Mouse (Mus musculus) heart, postnatal 0 days (tissue): Measurements from ENCODE around the gene Rnf157. TPM values are rescaled to one million over a fixed set of nuclear protein-coding genes. Genes with fewer than 3 reads are reported as not detected.

ENCODE experiments used
- ATAC-seq: fragments of 200-750 bp; cut with Nextera tagmentation; 2 replicates; pipeline ENCODE4 v1.8.0; 2017; ENCODE audit warnings: low read depth, moderate number of reproducible peaks, moderate library complexity; ENCODE audit not compliant: insufficient read depth
- DNase-seq: peaks from one replicate; pipeline ENCODE4 v3.0.0-alpha.2; 2016; ENCODE audit warnings: low spot score
- H3K27ac ChIP-seq: fragments of 300-500 bp; sonication (generic); 2 replicates; pipeline ENCODE4 v1.5.1; 2014; ENCODE audit warnings: low read depth, mild to moderate bottlenecking
- H3K27me3 ChIP-seq: fragments of 300-500 bp; sonication (generic); 2 replicates; pipeline ENCODE4 v1.6.1; 2014; ENCODE audit warnings: low read length, mixed read lengths; ENCODE audit not compliant: control insufficient read depth, insufficient read depth
- H3K36me3 ChIP-seq: fragments of 300-500 bp; sonication (generic); replicated peaks from 2 replicates; pipeline ENCODE4 v1.6.1; 2014; ENCODE audit warnings: low read length, mixed read lengths; ENCODE audit not compliant: control insufficient read depth, insufficient read depth
- H3K4me1 ChIP-seq: fragments of 300-500 bp; sonication (generic); 2 replicates; pipeline ENCODE4 v1.6.1; 2014; ENCODE audit warnings: antibody characterized with exemption; ENCODE audit not compliant: control insufficient read depth, insufficient read depth
- H3K4me2 ChIP-seq: fragments of 300-500 bp; sonication (generic); 2 replicates; pipeline ENCODE4 v1.6.1; 2014; ENCODE audit warnings: low read depth, mild to moderate bottlenecking, low read length, moderate library complexity
- H3K4me3 ChIP-seq: fragments of 300-500 bp; sonication (generic); 2 replicates; pipeline ENCODE4 v1.5.1; 2014; ENCODE audit warnings: low read depth, low read length
- H3K9ac ChIP-seq: fragments of 300-500 bp; sonication (generic); replicated peaks from 2 replicates; pipeline ENCODE4 v1.6.1; 2014; ENCODE audit warnings: low read depth, low read length, mixed read lengths
- H3K9me3 ChIP-seq: fragments of 300-500 bp; sonication (generic); replicated peaks from 2 replicates; pipeline ENCODE4 v1.6.1; 2016; ENCODE audit warnings: low read length; ENCODE audit not compliant: control insufficient read depth
- CTCF ChIP-seq: IDR thresholded peaks from 2 replicates; pipeline ENCODE4 v1.5.1; 2016; ENCODE audit warnings: antibody characterized with exemption, control low read depth, low read depth
- EP300 ChIP-seq: IDR thresholded peaks from 2 replicates; pipeline ENCODE4 v1.6.1; 2016; ENCODE audit warnings: antibody characterized with exemption, low read depth
- WGBS: fragments of 180-500 bp; shearing (Covaris S2); extraction: QIAGEN DNeasy Blood & Tissue Kit; methylation state at CpG from one replicate; pipeline ENCODE4 v1.1.7; 2014; 5-methylcytosine and 5-hydroxymethylcytosine counted together
- polyA plus RNA-seq: library from polyadenylated mRNA; unstranded; fragments of >200 nt; fragmentation: Nextera tagmentation; extraction: Ambion mirVana; gene quantifications from 2 replicates; pipeline ENCODE4 v1.2.1, GENCODE M21; 2015
- total RNA-seq: library from RNA; depleted of rRNA; stranded (reverse); fragments of >200 nt; gene quantifications from 2 replicates; pipeline ENCODE4 v1.2.3, GENCODE M21; 2014; ENCODE audit warnings: low replicate concordance

The Rnf157 gene
- total and polyA plus RNA-seq, 2 experiments from 2014 or later = 3.5 to 10.8 TPM

DNA sequence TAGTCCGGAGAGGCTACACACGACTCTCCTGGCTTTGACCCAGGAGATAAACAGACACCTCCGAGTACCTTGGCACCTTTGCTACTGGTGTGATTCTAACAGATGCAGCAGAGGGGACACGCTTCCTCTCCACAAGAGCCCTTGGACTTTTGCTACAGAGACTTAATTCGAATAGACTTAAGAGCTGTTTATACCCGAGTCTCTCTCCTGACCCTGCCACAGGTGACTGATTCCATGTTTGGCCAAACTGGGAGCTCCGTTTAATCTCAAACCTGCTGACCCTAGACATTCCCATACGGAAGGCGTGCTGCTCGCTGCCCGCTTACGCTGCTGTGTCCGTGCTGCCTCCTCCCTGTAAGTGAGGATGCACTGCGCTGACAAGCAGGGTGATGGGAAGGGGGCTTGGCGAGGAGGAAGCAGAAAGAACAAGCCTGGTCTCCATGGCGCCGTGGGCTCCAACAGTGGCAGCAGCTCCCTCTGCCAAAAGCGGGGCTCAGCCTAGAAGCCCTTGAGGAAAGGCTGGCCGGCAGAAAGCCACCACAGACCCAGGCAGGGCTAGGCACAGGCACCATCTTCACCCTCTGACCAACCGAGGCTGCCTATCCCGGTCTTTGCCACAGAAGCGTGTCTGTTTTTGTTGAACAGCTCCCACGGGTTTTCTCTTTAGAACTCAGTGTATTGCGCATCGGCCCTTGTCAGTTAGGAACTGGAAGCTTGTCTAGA, 70.6 kb downstream of the Rnf157 start:
- TF ChIP-seq CTCF (no peak), EP300 (no peak)
- Histone ChIP-seq H3K36me3 (no peaks in the 10 kb centered on the region), H3K27ac (no peak overlapping the region), H3K9me3 (no peaks in the 10 kb centered on the region), H3K9ac (no peak overlapping the region), H3K4me3 (no peak overlapping the region), H3K4me2 (no peak overlapping the region), H3K27me3 (no peaks in the 10 kb centered on the region), H3K4me1 (no peaks in the 10 kb centered on the region)
- ATAC-seq (no peak), DNase-seq (no peak)
- WGBS = 60% methylated on average over 25 of the region's 25 CpGs

DNA sequence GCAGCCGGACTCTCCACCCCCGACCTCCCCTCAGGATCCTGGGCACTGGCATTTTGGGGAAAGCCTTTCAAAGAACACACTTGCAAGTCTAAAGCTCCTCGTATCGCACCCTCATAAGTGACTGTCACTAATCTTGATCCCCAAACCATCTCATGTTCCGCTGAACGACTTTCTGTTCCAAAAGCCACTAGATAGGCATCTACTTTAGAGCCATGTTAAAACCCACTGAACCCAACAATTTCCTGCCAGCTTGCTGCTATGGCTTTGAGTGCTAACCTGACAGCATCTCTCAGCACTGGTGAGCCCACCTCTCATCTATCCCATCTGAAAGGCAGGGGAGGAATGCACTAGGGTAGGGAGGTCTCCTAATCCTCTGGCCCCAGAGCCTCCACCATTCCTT, 75.3 kb downstream of the Rnf157 start:
- no peak overlapping the region for H3K4me2 ChIP-seq
- no peak overlapping the region for H3K9ac ChIP-seq
- H3K36me3 ChIP-seq = no peaks in the 10 kb centered on the region
- no peak for TF ChIP-seq EP300
- no peak for TF ChIP-seq CTCF
- H3K4me3 ChIP-seq = no peak overlapping the region
- no peak overlapping the region for H3K27ac ChIP-seq
- H3K27me3 ChIP-seq = peaks cover 30% of the 10 kb centered on the region
- no peak for DNase-seq
- H3K4me1 ChIP-seq = 0 out of 2 replicates have a peak, but pooled peaks cover 3% of the 10 kb centered on the region
- 81% methylated on average over 6 of the region's 6 CpGs for WGBS
- no peak for ATAC-seq
- no peaks in the 10 kb centered on the region for H3K9me3 ChIP-seq

- peaks cover 30% of the 10 kb centered on the region for H3K27me3 ChIP-seq
- H3K9ac ChIP-seq = no peak overlapping the region
- no peak for ATAC-seq
- H3K9me3 ChIP-seq = no peaks in the 10 kb centered on the region
- no peak for DNase-seq
- H3K4me3 ChIP-seq = no peak overlapping the region
- no peak for TF ChIP-seq CTCF
- H3K36me3 ChIP-seq = no peaks in the 10 kb centered on the region
- H3K4me2 ChIP-seq = no peak overlapping the region
- WGBS = 50% methylated on average over 11 of the region's 12 CpGs
- H3K4me1 ChIP-seq = 0 out of 2 replicates have a peak, but pooled peaks cover 3% of the 10 kb centered on the region
- H3K27ac ChIP-seq = no peak overlapping the region
These were observed 75.8 kb downstream of the Rnf157 start for GRCm38 (mm10) chr11:116337000-116337399.

DNA sequence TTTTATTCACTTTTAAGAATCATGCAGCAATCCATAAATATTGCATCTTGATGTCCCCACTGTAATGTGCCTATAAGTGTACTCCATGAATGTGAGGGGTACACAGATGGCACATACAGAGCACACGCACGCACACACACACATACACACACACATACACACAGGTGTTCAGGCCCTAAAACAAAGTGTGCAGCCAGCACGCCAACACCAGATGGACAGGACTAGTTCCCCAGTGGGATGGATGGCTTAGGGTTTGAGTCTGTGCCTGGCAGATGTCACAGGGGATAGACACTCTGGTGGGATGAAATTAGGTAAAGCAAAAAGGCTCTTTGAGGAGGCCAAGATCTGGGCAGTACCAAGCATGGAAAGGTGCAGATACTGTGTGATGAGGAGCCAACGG, 76.4 kb downstream of the Rnf157 start:
- Histone ChIP-seq H3K27me3 (peaks cover 30% of the 10 kb centered on the region), H3K4me2 (no peak overlapping the region), H3K27ac (no peak overlapping the region), H3K4me1 (0 out of 2 replicates have a peak, but pooled peaks cover 3% of the 10 kb centered on the region), H3K36me3 (no peaks in the 10 kb centered on the region), H3K9ac (no peak overlapping the region), H3K9me3 (no peaks in the 10 kb centered on the region), H3K4me3 (no peak overlapping the region)
- ATAC-seq (no peak), DNase-seq (no peak)
- TF ChIP-seq EP300 = no peak
- no peak for TF ChIP-seq CTCF
- 91% methylated on average over 4 of the region's 4 CpGs for WGBS

DNA sequence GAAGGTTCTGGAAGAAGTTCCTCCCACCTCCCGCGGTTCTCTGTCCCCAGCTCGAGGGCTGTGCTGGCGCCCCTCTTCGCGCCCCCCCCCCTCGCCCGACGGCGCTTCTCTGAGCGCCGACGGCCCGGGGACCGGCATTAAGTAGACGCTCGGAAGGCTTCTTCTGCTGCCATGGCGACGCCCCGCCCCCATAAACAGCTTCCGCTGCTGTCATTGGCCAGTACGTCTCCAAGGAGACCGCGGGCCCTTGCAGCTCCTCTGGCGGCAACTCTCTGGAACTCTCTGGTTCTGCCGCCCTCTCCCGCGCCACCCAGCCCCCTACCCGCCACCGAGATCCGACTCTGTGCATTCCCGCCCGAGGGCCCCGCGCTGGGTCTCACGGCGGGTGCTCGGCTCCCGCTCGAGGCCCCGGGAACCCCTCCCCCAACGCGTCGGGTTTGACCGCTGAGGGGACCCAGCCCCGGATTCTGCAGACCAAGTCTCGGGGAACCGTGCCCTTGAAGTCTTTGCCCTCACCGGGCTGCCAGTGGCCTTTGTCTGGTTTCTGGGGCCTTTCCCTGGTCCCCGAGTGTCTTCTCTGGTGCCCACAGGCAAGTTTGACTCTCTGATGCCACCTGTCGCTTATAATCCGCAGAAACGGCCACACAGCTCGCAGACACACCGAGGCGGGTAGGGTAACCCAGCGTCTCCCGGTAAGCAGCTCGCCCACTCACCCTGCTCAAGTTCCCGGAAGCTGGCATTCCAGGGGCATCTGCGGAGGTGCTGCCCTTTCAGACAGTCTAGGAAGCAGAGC, 77.4 kb downstream of the Rnf157 start, which contains the start of gene Foxj1:
TSS of gene Foxj1 (minus strand) at position 156 of the 793 bp plus-strand sequence.
- peak within 1 kb of the TSS; percentile 52 for H3K9ac ChIP-seq
- no peaks in the 10 kb centered on the region for H3K9me3 ChIP-seq
- ATAC-seq (peak; percentile 95), DNase-seq (peak; percentile 88)
- 0 out of 2 replicates have a peak, but pooled peaks cover 3% of the 10 kb centered on the region for H3K4me1 ChIP-seq
- peaks cover 30% of the 10 kb centered on the region for H3K27me3 ChIP-seq
- H3K36me3 ChIP-seq = no peaks in the 10 kb centered on the region
- under 1% methylated on average over 60 of the region's 61 CpGs for WGBS
- TF ChIP-seq EP300 = no peak
- peak; percentile 48 for TF ChIP-seq CTCF
- no peak within 1 kb of the TSS for H3K27ac ChIP-seq
- H3K4me3 ChIP-seq = peak within 1 kb of the TSS; percentile 62
- H3K4me2 ChIP-seq = peak within 1 kb of the TSS; percentile 97
